Mouse (Mus musculus) cerebellum, adult 2 months (tissue): Measurements from ENCODE around the gene Slc51b. TPM values are rescaled to one million over a fixed set of nuclear protein-coding genes. Genes with fewer than 3 reads are reported as not detected.

ENCODE experiments used
- DNase-seq, 2 experiments: peaks; one replicate each; pipeline ENCODE4 v3.0.0; 2021
- H3K27ac ChIP-seq: fragments of 200-500 bp; 2 replicates; pipeline ENCODE4 v1.5.1; 2012; ENCODE audit warnings: low read length, control low read depth, inconsistent platforms; ENCODE audit not compliant: insufficient read depth
- H3K27me3 ChIP-seq: fragments of 200-500 bp; 2 replicates; pipeline ENCODE4 v1.6.1; 2012; ENCODE audit warnings: inconsistent platforms, mild to moderate bottlenecking, low read length, moderate library complexity; ENCODE audit not compliant: control insufficient read depth, insufficient read depth
- H3K4me1 ChIP-seq: fragments of 200-500 bp; 2 replicates; pipeline ENCODE4 v1.6.1; 2011; ENCODE audit warnings: low read length; ENCODE audit not compliant: control insufficient read depth, insufficient read depth
- H3K4me3 ChIP-seq: fragments of 200-500 bp; replicated peaks from 2 replicates; pipeline ENCODE3; 2011; ENCODE audit warnings: mild to moderate bottlenecking, low read depth, low read length, control low read depth; ENCODE audit not compliant: insufficient read depth
- CTCF ChIP-seq: fragments of 200-500 bp; IDR thresholded peaks from 2 replicates; pipeline ENCODE4 v1.5.1; 2011; ENCODE audit warnings: low read depth, mild to moderate bottlenecking, control low read depth, low read length, moderate library complexity, borderline replicate concordance; ENCODE audit not compliant: insufficient read depth
- POLR2A ChIP-seq: fragments of 200-500 bp; IDR thresholded peaks from 2 replicates; pipeline ENCODE4 v1.6.1; 2011; ENCODE audit warnings: low read length, control low read depth, borderline replicate concordance; ENCODE audit not compliant: insufficient read depth
- WGBS: fragments of 180-500 bp; shearing (Covaris S2); methylation state at CpG from one replicate; pipeline ENCODE4 v1.1.7; 2018; 5-methylcytosine and 5-hydroxymethylcytosine counted together
- polyA plus RNA-seq: library from polyadenylated mRNA; depleted of rRNA; stranded (reverse); fragments of >200 nt; gene quantifications from 2 replicates; pipeline ENCODE4 v1.2.3, GENCODE M21; 2012; rRNA removed

Slc51b gene
- polyA plus RNA-seq: not detected in 2 replicates

DNA sequence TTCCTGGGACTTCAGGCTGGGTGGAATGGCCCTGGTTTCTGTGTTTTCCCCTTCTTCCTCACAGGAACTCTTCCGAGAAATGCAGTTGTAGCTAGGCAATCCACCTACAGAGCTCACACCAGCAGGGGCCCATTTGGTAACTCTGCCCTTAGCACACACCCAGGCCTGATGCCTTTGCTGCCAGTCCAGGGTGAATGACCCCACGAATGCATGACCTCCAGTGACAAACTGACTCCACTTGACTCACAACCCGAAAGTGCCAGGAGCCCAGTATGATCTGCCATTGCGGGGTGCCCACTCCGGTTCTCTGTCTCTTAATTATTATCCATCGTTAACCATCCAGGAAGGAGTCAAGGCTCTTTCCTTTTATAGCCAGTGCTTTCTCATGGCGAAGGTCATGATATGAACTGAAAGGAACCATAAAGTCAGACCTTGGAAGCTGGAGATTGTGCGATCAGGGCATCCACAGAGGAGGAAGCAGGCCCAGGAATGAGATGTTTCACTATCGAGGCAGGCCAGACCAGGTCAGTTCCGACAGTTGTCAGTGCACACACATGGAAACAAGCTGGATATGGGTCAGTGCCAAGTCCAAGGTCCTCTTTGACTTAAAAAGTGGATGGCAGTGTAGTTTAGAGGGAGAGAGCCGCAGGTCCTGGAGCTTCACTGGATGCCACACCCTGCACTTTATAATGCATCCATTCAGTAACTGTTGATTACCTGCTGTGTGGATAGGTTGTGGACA is at the start of gene Slc51b:
TSS of gene Slc51b (minus strand) at position 196 of the 742 bp plus-strand sequence.
- no peak for DNase-seq
- no peak for TF ChIP-seq CTCF
- TF ChIP-seq POLR2A: no peak
- H3K27me3 ChIP-seq: no peaks in the 10 kb centered on the region
- 72% methylated on average over 11 of the region's 11 CpGs for WGBS
- H3K4me1 ChIP-seq: no peaks in the 10 kb centered on the region
- H3K27ac ChIP-seq: no peak within 1 kb of the TSS
- H3K4me3 ChIP-seq: no peak within 1 kb of the TSS

GRCm38 (mm10) chr9:65467686-65468085 is 44.9 kb upstream of the Slc51b start:
- no peaks in the 10 kb centered on the region for H3K4me1 ChIP-seq
- no peak overlapping the region for H3K27ac ChIP-seq
- WGBS: 61% methylated on average over 11 of the region's 11 CpGs
- no peak for DNase-seq
- no peak for TF ChIP-seq POLR2A
- TF ChIP-seq CTCF: no peak
- no peak overlapping the region for H3K4me3 ChIP-seq
- no peaks in the 10 kb centered on the region for H3K27me3 ChIP-seq

GRCm38 (mm10) chr9:65465241-65465640 is 42.5 kb upstream of the Slc51b start:
- no peak for DNase-seq
- H3K4me1 ChIP-seq: peaks cover 3% of the 10 kb centered on the region; the same call in 1 of the 2 replicates
- H3K27ac ChIP-seq: no peak overlapping the region
- H3K4me3 ChIP-seq: no peak overlapping the region
- TF ChIP-seq POLR2A: no peak
- TF ChIP-seq CTCF: no peak
- 99% methylated on average over 2 of the region's 2 CpGs for WGBS
- no peaks in the 10 kb centered on the region for H3K27me3 ChIP-seq

DNA sequence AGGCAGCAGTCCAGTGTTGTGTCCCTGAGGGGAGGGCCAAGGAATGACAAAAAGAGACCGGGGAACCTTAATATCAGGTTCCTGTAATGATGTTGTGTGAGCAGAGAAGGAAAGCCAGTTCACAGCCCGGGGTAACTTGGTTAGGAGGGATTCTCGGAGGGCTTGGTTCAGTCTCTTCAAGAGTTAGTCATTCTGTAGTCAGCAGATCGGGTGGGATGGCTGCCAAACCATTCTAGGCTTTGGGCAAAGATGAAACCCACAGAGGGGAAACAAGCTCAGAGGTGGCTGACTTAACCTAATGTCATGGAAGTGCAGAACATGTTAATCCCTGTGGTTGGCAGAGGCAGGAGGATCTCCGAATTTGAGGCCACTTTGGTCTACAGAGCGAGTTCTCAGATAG is 41.4 kb upstream of the Slc51b start:
- Histone ChIP-seq H3K4me1 (peaks cover 3% of the 10 kb centered on the region; the same call in 1 of the 2 replicates), H3K27ac (no peak overlapping the region), H3K4me3 (no peak overlapping the region), H3K27me3 (no peaks in the 10 kb centered on the region)
- 85% methylated on average over 6 of the region's 6 CpGs for WGBS
- TF ChIP-seq POLR2A (no peak), CTCF (no peak)
- peak in 1 of 2 experiments; percentile 11 for DNase-seq

- peaks cover 3% of the 10 kb centered on the region; the same call in 1 of the 2 replicates for H3K4me1 ChIP-seq
- no peak overlapping the region for H3K4me3 ChIP-seq
- WGBS: 64% methylated on average over 5 of the region's 5 CpGs
- no peak overlapping the region for H3K27ac ChIP-seq
- no peak for DNase-seq
- TF ChIP-seq CTCF (no peak), POLR2A (no peak)
- no peaks in the 10 kb centered on the region for H3K27me3 ChIP-seq
Observed at GRCm38 (mm10) chr9:65462544-65462943, 39.8 kb upstream of the Slc51b start.

- WGBS: 0% methylated on average over 53 of the region's 53 CpGs
- Histone ChIP-seq H3K4me3 (peak within 1 kb of the TSS; percentile 87), H3K27me3 (no peaks in the 10 kb centered on the region), H3K27ac (peak within 1 kb of the TSS; percentile 32), H3K4me1 (peaks cover 3% of the 10 kb centered on the region; the same call in 1 of the 2 replicates)
- TF ChIP-seq POLR2A (peak; percentile 54; the same call in 1 of the 2 replicates), CTCF (no peak)
- peak; percentile 93 to 98 for DNase-seq
Observed at GRCm38 (mm10) chr9:65460732-65461442, 38.1 kb upstream of the Slc51b start, which contains the start of gene Spg21. TSS of gene Spg21 (plus strand) at chr9:65460947.

- H3K4me1 ChIP-seq: peaks cover 3% of the 10 kb centered on the region; the same call in 1 of the 2 replicates
- DNase-seq: no peak
- TF ChIP-seq POLR2A (no peak), CTCF (no peak)
- H3K4me3 ChIP-seq: peak overlapping the region; percentile 87
- 61% methylated on average over 3 of the region's 3 CpGs for WGBS
- no peaks in the 10 kb centered on the region for H3K27me3 ChIP-seq
- peak overlapping the region; percentile 2; the same call in 1 of the 2 replicates for H3K27ac ChIP-seq
Observed at GRCm38 (mm10) chr9:65460198-65460597, 37.4 kb upstream of the Slc51b start.

GRCm38 (mm10) chr9:65458975-65459374 is 36.2 kb upstream of the Slc51b start:
- peaks cover 3% of the 10 kb centered on the region; the same call in 1 of the 2 replicates for H3K4me1 ChIP-seq
- 93% methylated on average over 2 of the region's 2 CpGs for WGBS
- H3K27ac ChIP-seq: no peak overlapping the region
- DNase-seq: no peak
- H3K27me3 ChIP-seq: no peaks in the 10 kb centered on the region
- no peak for TF ChIP-seq CTCF
- no peak for TF ChIP-seq POLR2A
- H3K4me3 ChIP-seq: no peak overlapping the region
